Mouse (Mus musculus): ENCODE data around the gene Adh7.

GRCm38 (mm10) chr3:138226476-138226875 is 8.9 kb downstream of the Adh7 start:
- no peak for TF ChIP-seq CTCF (IDR thresholded peaks at IDR 0.05; ENCODE audit: control insufficient read depth, insufficient read depth, low read length)
- no peak for TF ChIP-seq POLR2A (IDR thresholded peaks at IDR 0.05; ENCODE audit: borderline replicate concordance, control insufficient read depth, low read depth, low read length)

All from bone marrow, adult 2 months (tissue).